Mouse (Mus musculus) limb, embryonic 11.5 days (tissue): ENCODE results near the gene Rfx8. TPM values are rescaled to one million over a fixed set of nuclear protein-coding genes. Genes with fewer than 3 reads are reported as not detected.

Source experiments
- ATAC-seq: fragments of 200-750 bp; cut with Nextera tagmentation; 2 replicates; pipeline ENCODE4 v1.8.0; 2017; ENCODE audit warnings: low read depth; ENCODE audit not compliant: insufficient number of reproducible peaks, low FRiP score, low TSS enrichment
- DNase-seq: peaks from one replicate; pipeline ENCODE4 v3.0.0-alpha.2; 2015; ENCODE audit warnings: low spot score
- H3K27ac ChIP-seq: fragments of 300-500 bp; sonication (generic); replicated peaks from 2 replicates; pipeline ENCODE4 v1.5.1; 2014; ENCODE audit warnings: low read depth, mild to moderate bottlenecking, low read length
- H3K27me3 ChIP-seq: fragments of 300-500 bp; sonication (generic); 2 replicates; pipeline ENCODE4 v1.6.1; 2014; ENCODE audit warnings: mild to moderate bottlenecking, low read length, mixed read lengths; ENCODE audit not compliant: control insufficient read depth, insufficient read depth
- H3K36me3 ChIP-seq: fragments of 300-500 bp; sonication (generic); 2 replicates; pipeline ENCODE4 v1.6.1; 2014; ENCODE audit warnings: mild to moderate bottlenecking, low read length, moderate library complexity, mixed read lengths; ENCODE audit not compliant: control insufficient read depth, insufficient read depth
- H3K4me1 ChIP-seq: fragments of 300-500 bp; sonication (generic); 2 replicates; pipeline ENCODE4 v1.6.1; 2014; ENCODE audit warnings: low read length, mixed read lengths; ENCODE audit not compliant: control insufficient read depth, insufficient read depth
- H3K4me2 ChIP-seq: fragments of 300-500 bp; sonication (generic); 2 replicates; pipeline ENCODE4 v1.6.1; 2014; ENCODE audit warnings: low read depth, mild to moderate bottlenecking, moderate library complexity; ENCODE audit not compliant: severe bottlenecking
- H3K4me3 ChIP-seq: fragments of 300-500 bp; sonication (generic); 2 replicates; pipeline ENCODE4 v1.5.1; 2014; ENCODE audit warnings: low read depth, low read length
- H3K9ac ChIP-seq: fragments of 300-500 bp; sonication (generic); 2 replicates; pipeline ENCODE4 v1.6.1; 2014; ENCODE audit warnings: mild to moderate bottlenecking, low read length
- H3K9me3 ChIP-seq: fragments of 300-500 bp; sonication (generic); 2 replicates; pipeline ENCODE4 v1.6.1; 2016; ENCODE audit warnings: low read length; ENCODE audit not compliant: control insufficient read depth
- WGBS: fragments of 180-500 bp; shearing (Covaris S2); extraction: QIAGEN DNeasy Blood & Tissue Kit; methylation state at CpG from one replicate; pipeline ENCODE4 v1.1.7; 2014; 5-methylcytosine and 5-hydroxymethylcytosine counted together
- polyA plus RNA-seq: library from polyadenylated mRNA; unstranded; fragments of >200 nt; fragmentation: Nextera tagmentation; extraction: Ambion mirVana; gene quantifications from 2 replicates; pipeline ENCODE4 v1.2.1, GENCODE M21; 2014

The Rfx8 gene
- polyA plus RNA-seq, 1 experiment from 2014 or later: 0.96 TPM

DNA sequence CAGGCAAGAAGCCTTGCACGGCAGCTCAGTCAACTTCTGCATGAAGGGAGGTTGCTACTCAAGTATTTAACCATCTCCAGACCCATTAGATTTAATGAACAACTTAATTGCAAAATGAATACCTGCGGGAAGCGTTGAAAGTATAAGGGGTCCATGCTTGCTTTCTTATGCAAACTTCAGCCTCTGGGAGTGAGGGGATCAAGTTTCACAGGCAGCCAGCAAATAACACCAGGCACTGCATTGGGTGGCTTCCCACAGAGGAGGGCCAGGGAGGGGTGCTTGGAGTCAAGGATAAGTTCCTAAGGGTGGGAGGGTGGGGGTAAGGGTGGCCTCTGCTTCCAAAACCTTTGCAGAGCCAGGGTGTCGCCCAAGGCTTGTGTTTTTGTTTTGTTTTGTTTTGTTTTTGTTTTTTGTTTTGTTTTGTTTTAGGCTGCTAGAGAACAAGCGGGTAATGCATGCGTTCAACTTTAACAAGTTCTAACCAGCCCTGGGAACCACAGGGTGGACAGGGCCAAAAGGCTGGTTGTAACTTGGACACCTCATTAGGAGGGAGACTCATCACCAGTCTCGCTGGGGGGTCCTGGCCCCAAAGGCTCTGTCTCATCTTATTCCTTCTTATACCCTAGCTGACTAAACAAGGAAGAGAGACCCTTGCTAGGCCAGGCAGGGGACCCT lies 20.1 kb downstream of the Rfx8 start:
- no peaks in the 10 kb centered on the region for H3K36me3 ChIP-seq
- H3K9me3 ChIP-seq: no peaks in the 10 kb centered on the region
- no peak overlapping the region for H3K4me3 ChIP-seq
- H3K4me1 ChIP-seq: peaks cover 24% of the 10 kb centered on the region
- H3K4me2 ChIP-seq: peak overlapping the region; percentile 18; the same call in 1 of the 2 replicates
- DNase-seq (peak; percentile 70), ATAC-seq (no peak)
- no peaks in the 10 kb centered on the region for H3K27me3 ChIP-seq
- WGBS: 7% methylated on average over 7 of the region's 7 CpGs
- 0 out of 2 replicates have a peak overlapping the region, but pooled peaks have one; percentile 43 for H3K9ac ChIP-seq
- H3K27ac ChIP-seq: no peak overlapping the region; the same call in 1 of the 2 replicates

DNA sequence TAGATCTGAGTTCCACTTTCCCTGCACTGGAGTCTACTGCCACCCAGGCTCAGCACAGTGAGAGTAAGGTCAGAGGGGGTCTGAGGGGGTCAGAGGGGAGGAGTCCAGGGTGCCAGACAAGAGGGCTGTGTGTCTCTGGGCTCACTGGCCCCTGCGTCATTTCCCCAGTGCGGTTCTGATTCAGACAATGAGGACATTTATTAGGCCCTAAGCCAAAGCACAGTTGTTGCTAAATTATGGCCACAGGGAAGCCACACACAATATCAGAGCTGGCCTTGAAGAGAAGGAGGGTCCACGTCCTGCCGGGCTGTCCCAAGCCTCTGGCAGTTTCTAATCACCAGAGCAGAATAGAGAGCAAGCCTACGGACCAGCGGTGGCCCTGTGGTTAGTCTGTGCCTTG lies 22.3 kb downstream of the Rfx8 start:
- no peak overlapping the region for H3K4me3 ChIP-seq
- DNase-seq (no peak), ATAC-seq (no peak)
- H3K27ac ChIP-seq: no peak overlapping the region
- H3K9me3 ChIP-seq: no peaks in the 10 kb centered on the region
- no peaks in the 10 kb centered on the region for H3K36me3 ChIP-seq
- H3K4me1 ChIP-seq: peaks cover 24% of the 10 kb centered on the region
- no peaks in the 10 kb centered on the region for H3K27me3 ChIP-seq
- H3K9ac ChIP-seq: no peak overlapping the region
- WGBS: 40% methylated on average over 6 of the region's 6 CpGs
- H3K4me2 ChIP-seq: no peak overlapping the region

DNA sequence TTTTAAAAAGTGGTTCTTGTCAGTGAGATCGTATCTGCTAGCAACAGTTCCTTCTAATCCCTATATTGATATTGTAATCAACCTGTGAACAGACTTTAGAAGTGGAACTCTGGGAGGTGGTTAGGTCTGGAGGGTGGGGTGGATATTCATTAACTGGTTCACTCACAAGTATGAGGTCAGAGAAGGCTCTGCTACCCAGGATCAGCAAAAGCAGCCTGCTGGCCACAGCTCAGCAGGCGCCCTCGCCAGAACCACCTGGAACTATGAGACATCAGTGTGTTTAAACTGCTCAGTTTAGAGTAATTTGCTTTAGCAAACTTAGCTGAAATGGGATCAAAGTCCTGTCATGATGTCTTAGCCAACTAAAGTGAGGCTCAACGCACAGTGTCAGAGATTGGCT lies 25.6 kb downstream of the Rfx8 start:
- ATAC-seq: no peak
- no peak overlapping the region for H3K4me3 ChIP-seq
- H3K9me3 ChIP-seq: no peaks in the 10 kb centered on the region
- H3K4me1 ChIP-seq: peaks cover 5% of the 10 kb centered on the region
- no peak for DNase-seq
- no peak overlapping the region for H3K27ac ChIP-seq
- 65% methylated on average over 4 of the region's 4 CpGs for WGBS
- no peaks in the 10 kb centered on the region for H3K27me3 ChIP-seq
- no peaks in the 10 kb centered on the region for H3K36me3 ChIP-seq
- H3K4me2 ChIP-seq: no peak overlapping the region
- no peak overlapping the region for H3K9ac ChIP-seq

DNA sequence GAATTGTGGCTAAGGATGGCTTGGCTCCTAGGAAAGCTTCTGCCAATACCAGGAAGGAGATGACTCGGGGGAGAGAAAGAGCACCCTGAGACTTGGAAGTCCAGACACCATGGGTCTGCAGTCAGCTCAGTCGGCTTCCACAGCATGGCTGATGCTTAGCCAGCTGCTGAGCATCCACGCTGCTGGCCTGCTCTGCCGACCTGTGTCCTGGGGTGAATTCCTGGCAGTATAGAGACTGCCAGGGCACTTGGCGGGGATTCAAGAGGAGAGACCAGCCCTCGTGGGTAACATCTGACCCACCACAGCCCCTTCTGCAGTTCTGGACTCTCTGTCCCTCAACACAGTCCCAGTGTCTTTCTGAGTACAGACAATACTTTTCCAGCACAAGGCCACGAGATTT lies 26.0 kb downstream of the Rfx8 start:
- no peak overlapping the region for H3K9ac ChIP-seq
- H3K4me2 ChIP-seq: no peak overlapping the region
- H3K27ac ChIP-seq: no peak overlapping the region
- peaks cover 2% of the 10 kb centered on the region for H3K4me1 ChIP-seq
- ATAC-seq (no peak), DNase-seq (no peak)
- H3K4me3 ChIP-seq: no peak overlapping the region
- no peaks in the 10 kb centered on the region for H3K9me3 ChIP-seq
- no peaks in the 10 kb centered on the region for H3K36me3 ChIP-seq
- H3K27me3 ChIP-seq: no peaks in the 10 kb centered on the region
- 64% methylated on average over 7 of the region's 7 CpGs for WGBS

DNA sequence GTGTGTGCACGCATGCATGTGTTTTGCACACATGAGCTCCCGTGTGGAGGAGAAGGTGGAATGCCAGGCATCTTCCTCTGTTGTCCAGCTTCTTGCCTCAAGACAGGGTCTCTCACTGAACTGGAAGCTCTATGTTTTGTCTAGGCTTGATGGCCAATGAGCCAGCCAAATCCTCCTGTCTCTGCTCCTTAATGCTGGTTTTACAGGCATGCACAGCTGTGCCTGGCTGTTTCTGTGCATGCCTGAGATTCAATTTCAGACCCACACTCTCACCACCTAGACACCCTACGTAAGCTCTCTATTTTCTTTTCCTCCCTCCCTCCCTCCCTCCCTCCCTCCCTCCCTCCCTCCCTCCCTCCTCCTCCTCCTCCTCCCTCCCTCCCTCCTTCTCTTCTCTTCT lies 28.8 kb downstream of the Rfx8 start:
- Histone ChIP-seq H3K36me3 (no peaks in the 10 kb centered on the region), H3K27ac (no peak overlapping the region), H3K4me2 (no peak overlapping the region), H3K9me3 (no peaks in the 10 kb centered on the region), H3K4me1 (no peaks in the 10 kb centered on the region; the same call in 1 of the 2 replicates), H3K9ac (no peak overlapping the region), H3K27me3 (no peaks in the 10 kb centered on the region), H3K4me3 (no peak overlapping the region)
- WGBS: 61% methylated on average over 3 of the region's 3 CpGs
- DNase-seq (no peak), ATAC-seq (no peak)

DNA sequence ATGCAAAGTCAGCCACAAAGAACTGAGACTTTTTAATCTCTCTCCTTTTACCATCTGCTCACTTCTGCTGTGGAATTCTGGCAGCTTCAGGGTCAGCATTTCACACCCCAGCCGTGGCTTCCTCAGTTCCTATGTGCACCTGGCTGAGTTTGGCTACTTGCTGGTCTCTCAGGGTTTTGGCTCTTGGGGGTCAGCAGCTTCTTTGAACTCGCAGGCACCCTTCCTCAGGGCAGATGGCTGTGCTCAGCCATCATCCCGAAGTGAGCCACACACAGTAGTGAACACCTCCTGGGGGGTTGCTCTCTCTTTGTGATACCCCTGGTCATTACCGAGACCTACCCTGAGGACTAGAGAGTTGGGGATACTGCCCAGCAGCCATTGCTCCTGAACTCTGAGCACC lies 29.7 kb downstream of the Rfx8 start:
- no peak overlapping the region for H3K4me3 ChIP-seq
- H3K9ac ChIP-seq: 0 out of 2 replicates have a peak overlapping the region, but pooled peaks have one; percentile 12
- no peak overlapping the region for H3K4me2 ChIP-seq
- H3K36me3 ChIP-seq: no peaks in the 10 kb centered on the region
- ATAC-seq (no peak), DNase-seq (no peak)
- H3K4me1 ChIP-seq: no peaks in the 10 kb centered on the region; the same call in 1 of the 2 replicates
- H3K27ac ChIP-seq: 0 out of 2 replicates have a peak overlapping the region, but pooled peaks have one; percentile 14
- 35% methylated on average over 4 of the region's 4 CpGs for WGBS
- H3K27me3 ChIP-seq: no peaks in the 10 kb centered on the region
- no peaks in the 10 kb centered on the region for H3K9me3 ChIP-seq

DNA sequence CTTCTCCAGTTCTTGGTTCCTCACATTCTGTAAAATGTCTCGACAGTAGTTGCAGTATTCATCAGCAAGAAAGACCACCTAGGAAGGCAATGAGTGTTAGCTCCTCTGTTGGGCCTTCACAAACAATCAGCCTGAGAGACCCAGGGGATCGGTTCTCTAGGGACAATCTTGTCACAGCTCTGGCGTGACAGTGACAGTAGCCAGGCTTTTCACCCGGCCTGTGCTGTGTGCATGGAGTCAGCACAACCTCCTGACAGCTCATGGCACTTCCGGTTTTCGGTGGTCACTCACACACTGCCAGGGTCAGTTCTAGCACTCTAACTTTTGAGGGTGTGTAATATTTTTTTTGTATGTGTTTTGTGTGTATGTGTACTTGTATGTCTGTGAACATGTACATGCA lies 32.2 kb downstream of the Rfx8 start:
- H3K9me3 ChIP-seq: no peaks in the 10 kb centered on the region
- DNase-seq (no peak), ATAC-seq (no peak)
- H3K27me3 ChIP-seq: no peaks in the 10 kb centered on the region
- H3K27ac ChIP-seq: no peak overlapping the region
- H3K4me1 ChIP-seq: no peaks in the 10 kb centered on the region
- no peak overlapping the region for H3K4me2 ChIP-seq
- H3K36me3 ChIP-seq: no peaks in the 10 kb centered on the region
- WGBS: 54% methylated on average over 6 of the region's 6 CpGs
- H3K4me3 ChIP-seq: no peak overlapping the region
- no peak overlapping the region for H3K9ac ChIP-seq

DNA sequence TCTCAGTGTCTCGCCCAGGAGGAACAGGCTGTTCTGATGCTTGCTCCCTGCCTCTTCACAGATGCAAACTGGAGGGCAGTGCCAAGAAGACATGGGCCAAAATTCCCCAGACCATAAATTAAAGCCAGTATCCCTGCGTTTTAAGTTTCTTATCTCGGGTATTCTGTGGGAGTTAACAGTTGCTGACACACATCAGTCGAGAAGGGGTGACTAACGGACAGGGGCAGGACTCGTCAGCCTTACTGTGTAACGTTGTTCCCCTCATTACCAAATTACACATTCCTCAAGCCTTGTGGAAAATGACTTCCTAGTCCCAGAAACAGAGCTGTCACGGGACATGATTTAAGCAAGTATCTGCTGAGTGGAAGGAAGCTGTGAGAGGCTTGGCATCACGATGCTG lies 33.5 kb downstream of the Rfx8 start:
- no peak for ATAC-seq
- Histone ChIP-seq H3K4me1 (no peaks in the 10 kb centered on the region; the same call in 1 of the 2 replicates), H3K9ac (no peak overlapping the region), H3K4me2 (no peak overlapping the region), H3K9me3 (no peaks in the 10 kb centered on the region), H3K27me3 (no peaks in the 10 kb centered on the region), H3K27ac (no peak overlapping the region), H3K36me3 (no peaks in the 10 kb centered on the region), H3K4me3 (no peak overlapping the region)
- DNase-seq: no peak
- 56% methylated on average over 9 of the region's 9 CpGs for WGBS

GRCm38 (mm10) chr1:39685841-39686240 lies 35.0 kb downstream of the Rfx8 start:
- Histone ChIP-seq H3K9me3 (no peaks in the 10 kb centered on the region), H3K27me3 (no peaks in the 10 kb centered on the region), H3K4me1 (no peaks in the 10 kb centered on the region; the same call in 1 of the 2 replicates), H3K36me3 (no peaks in the 10 kb centered on the region), H3K27ac (no peak overlapping the region), H3K4me2 (no peak overlapping the region), H3K4me3 (no peak overlapping the region), H3K9ac (no peak overlapping the region)
- ATAC-seq (no peak), DNase-seq (peak; percentile 75)
- WGBS: 3% methylated on average over 1 of the region's 1 CpGs
